Mouse (Mus musculus): ENCODE results near the gene Gm21987. TPM values are rescaled to one million over a fixed set of nuclear protein-coding genes. Genes with fewer than 3 reads are reported as not detected.

The Gm21987 gene
- polyA plus RNA-seq, 1 experiment from 2014 or later = not detected

DNA sequence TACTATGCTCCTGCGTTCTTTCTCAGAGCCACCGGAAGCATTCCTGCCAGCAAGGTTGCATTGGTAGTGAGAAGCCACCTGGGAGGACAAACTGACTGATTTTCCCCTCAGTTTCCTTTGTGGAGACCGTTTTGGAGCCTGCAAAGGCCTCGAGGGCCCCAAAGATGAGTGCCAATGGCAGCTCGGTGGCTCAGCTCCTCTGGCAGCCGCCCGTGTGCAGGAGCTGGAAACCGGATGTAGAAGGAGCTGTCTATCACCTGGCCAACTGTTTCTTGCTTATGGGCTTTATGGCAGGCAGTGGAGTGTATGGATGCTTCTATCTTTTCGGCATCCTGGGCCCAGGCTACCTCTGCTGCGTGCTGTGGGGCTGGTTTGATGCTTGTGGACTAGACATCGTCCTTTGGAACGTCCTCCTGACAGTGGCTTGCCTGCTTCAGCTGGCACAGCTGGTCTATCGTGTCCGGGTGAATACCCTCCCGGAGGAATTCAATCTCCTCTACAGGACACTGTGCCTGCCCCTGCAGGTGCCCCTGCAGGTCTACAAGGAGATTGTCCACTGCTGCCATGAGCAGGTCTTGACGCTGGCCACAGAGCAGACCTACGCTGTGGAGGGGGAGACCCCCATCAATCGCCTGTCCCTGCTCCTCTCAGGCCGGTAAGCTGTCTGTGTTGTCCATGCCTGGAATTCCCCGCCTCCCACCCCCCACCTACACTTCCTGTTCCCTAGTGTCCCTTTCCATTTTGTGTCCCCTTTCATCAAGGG lies 15.8 kb downstream of the Gm21987 start:
- 76% methylated on average over 20 of the region's 20 CpGs for WGBS
- no peak overlapping the region for H3K4me2 ChIP-seq
- H3K9me3 ChIP-seq = no peaks in the 10 kb centered on the region
- peaks cover 9% of the 10 kb centered on the region for H3K4me1 ChIP-seq (replicated peaks)
- no peak overlapping the region for H3K27ac ChIP-seq
- H3K9ac ChIP-seq (replicated peaks) = no peak overlapping the region
- H3K27me3 ChIP-seq = no peaks in the 10 kb centered on the region
- no peaks in the 10 kb centered on the region for H3K36me3 ChIP-seq
- H3K4me3 ChIP-seq (replicated peaks) = no peak overlapping the region
- no peak for ATAC-seq (ENCODE audit: insufficient number of reproducible peaks, insufficient read depth, low FRiP score, low TSS enrichment, low read depth)

GRCm38 (mm10) chr16:38363256-38363595 lies 16.4 kb downstream of the Gm21987 start:
- Histone ChIP-seq H3K36me3 (no peaks in the 10 kb centered on the region), H3K4me3 (replicated peaks) (no peak overlapping the region), H3K4me2 (no peak overlapping the region), H3K27me3 (no peaks in the 10 kb centered on the region), H3K27ac (no peak overlapping the region), H3K9me3 (no peaks in the 10 kb centered on the region), H3K9ac (replicated peaks) (no peak overlapping the region), H3K4me1 (replicated peaks) (peaks cover 10% of the 10 kb centered on the region)
- WGBS = 80% methylated on average over 3 of the region's 3 CpGs
- no peak for ATAC-seq (ENCODE audit: insufficient number of reproducible peaks, insufficient read depth, low FRiP score, low TSS enrichment, low read depth)

DNA sequence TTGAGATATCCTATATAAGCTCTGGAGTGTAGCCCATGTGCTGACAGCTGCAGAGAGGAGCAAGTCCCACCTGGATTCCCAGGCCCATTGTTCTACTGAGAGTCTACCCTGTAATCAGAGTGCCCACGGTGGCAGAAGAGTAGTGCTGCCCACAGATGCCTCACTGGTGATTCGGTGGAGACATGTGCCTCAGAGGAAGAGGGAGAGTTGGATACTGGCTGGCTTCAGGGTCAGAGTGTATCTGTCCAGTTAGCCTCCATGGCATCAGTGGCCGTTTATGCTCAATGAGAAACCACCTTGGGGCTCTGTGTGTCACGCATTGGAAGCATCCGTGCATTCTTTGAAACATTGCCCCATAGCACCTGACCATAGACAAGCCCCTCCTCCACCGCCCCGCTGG lies 16.8 kb downstream of the Gm21987 start:
- H3K36me3 ChIP-seq = no peaks in the 10 kb centered on the region
- H3K4me3 ChIP-seq (replicated peaks) = no peak overlapping the region
- ATAC-seq (ENCODE audit: insufficient number of reproducible peaks, insufficient read depth, low FRiP score, low TSS enrichment, low read depth) = no peak
- H3K27me3 ChIP-seq = no peaks in the 10 kb centered on the region
- no peak overlapping the region for H3K9ac ChIP-seq (replicated peaks)
- H3K4me2 ChIP-seq = no peak overlapping the region
- H3K4me1 ChIP-seq (replicated peaks) = peaks cover 14% of the 10 kb centered on the region
- no peak overlapping the region for H3K27ac ChIP-seq
- H3K9me3 ChIP-seq = no peaks in the 10 kb centered on the region
- WGBS = 92% methylated on average over 7 of the region's 7 CpGs

DNA sequence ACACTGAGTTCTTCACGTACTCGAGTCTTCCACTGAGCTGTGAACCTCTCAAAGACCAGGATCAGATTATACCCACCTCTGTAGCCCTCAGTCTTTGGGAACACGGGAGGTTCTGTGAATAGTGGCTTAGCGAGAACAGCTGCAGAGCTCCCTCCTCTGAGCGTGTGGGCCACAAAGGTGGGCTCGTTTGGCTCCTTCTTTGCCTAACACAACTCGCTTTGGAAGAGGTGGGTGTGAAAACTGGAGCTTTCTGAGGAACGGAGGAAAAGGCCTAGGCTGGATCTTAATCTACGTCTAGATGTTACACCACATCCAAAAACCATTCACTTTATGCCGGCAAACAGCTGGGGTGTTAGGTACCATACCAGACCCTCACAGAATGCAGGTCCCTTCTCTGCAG lies 18.6 kb downstream of the Gm21987 start:
- no peaks in the 10 kb centered on the region for H3K9me3 ChIP-seq
- no peak overlapping the region for H3K4me3 ChIP-seq (replicated peaks)
- H3K4me2 ChIP-seq = no peak overlapping the region
- ATAC-seq (ENCODE audit: insufficient number of reproducible peaks, insufficient read depth, low FRiP score, low TSS enrichment, low read depth) = no peak
- no peaks in the 10 kb centered on the region for H3K36me3 ChIP-seq
- 82% methylated on average over 10 of the region's 10 CpGs for WGBS
- H3K27ac ChIP-seq = no peak overlapping the region
- no peak overlapping the region for H3K9ac ChIP-seq (replicated peaks)
- peaks cover 20% of the 10 kb centered on the region for H3K4me1 ChIP-seq (replicated peaks)
- no peaks in the 10 kb centered on the region for H3K27me3 ChIP-seq

DNA sequence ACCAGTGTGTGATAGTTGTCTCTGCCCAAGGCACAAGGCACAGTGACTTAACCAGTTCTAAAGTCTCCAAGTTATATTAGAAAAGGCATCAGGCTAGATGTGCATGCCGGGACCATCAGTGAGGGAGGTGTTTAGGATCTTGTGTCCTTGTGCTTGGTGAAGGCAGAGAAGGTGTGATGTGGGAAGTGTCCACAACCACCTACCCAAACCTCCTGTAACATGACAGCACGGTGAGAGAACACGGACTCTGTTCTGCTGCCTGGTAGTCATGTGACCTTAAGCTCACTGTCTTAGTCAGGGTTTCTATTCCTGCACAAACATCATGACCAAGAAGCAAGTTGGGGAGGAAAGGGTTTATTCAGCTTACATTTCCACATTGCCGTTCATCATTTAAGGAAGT lies 19.4 kb downstream of the Gm21987 start:
- H3K27me3 ChIP-seq = no peaks in the 10 kb centered on the region
- no peak for ATAC-seq (ENCODE audit: insufficient number of reproducible peaks, insufficient read depth, low FRiP score, low TSS enrichment, low read depth)
- no peak overlapping the region for H3K4me3 ChIP-seq (replicated peaks)
- H3K36me3 ChIP-seq = no peaks in the 10 kb centered on the region
- H3K9ac ChIP-seq (replicated peaks) = no peak overlapping the region
- WGBS = 80% methylated on average over 4 of the region's 4 CpGs
- H3K27ac ChIP-seq = no peak overlapping the region
- peaks cover 20% of the 10 kb centered on the region for H3K4me1 ChIP-seq (replicated peaks)
- no peaks in the 10 kb centered on the region for H3K9me3 ChIP-seq
- no peak overlapping the region for H3K4me2 ChIP-seq

- ATAC-seq (ENCODE audit: insufficient number of reproducible peaks, insufficient read depth, low FRiP score, low TSS enrichment, low read depth) = no peak
- 36% methylated on average over 10 of the region's 10 CpGs for WGBS
- Histone ChIP-seq H3K27ac (no peak overlapping the region), H3K36me3 (no peaks in the 10 kb centered on the region), H3K9me3 (no peaks in the 10 kb centered on the region), H3K4me2 (no peak overlapping the region), H3K9ac (replicated peaks) (no peak overlapping the region), H3K4me1 (replicated peaks) (peaks cover 10% of the 10 kb centered on the region), H3K4me3 (replicated peaks) (no peak overlapping the region), H3K27me3 (no peaks in the 10 kb centered on the region)
Observed at GRCm38 (mm10) chr16:38368336-38368735, 21.5 kb downstream of the Gm21987 start.

GRCm38 (mm10) chr16:38369000-38369399 lies 22.2 kb downstream of the Gm21987 start:
- H3K4me3 ChIP-seq (replicated peaks) = no peak overlapping the region
- no peaks in the 10 kb centered on the region for H3K27me3 ChIP-seq
- no peaks in the 10 kb centered on the region for H3K36me3 ChIP-seq
- WGBS = 77% methylated on average over 7 of the region's 7 CpGs
- no peaks in the 10 kb centered on the region for H3K9me3 ChIP-seq
- no peak for ATAC-seq (ENCODE audit: insufficient number of reproducible peaks, insufficient read depth, low FRiP score, low TSS enrichment, low read depth)
- H3K4me2 ChIP-seq = no peak overlapping the region
- H3K4me1 ChIP-seq (replicated peaks) = peaks cover 10% of the 10 kb centered on the region
- H3K27ac ChIP-seq = no peak overlapping the region
- no peak overlapping the region for H3K9ac ChIP-seq (replicated peaks)

DNA sequence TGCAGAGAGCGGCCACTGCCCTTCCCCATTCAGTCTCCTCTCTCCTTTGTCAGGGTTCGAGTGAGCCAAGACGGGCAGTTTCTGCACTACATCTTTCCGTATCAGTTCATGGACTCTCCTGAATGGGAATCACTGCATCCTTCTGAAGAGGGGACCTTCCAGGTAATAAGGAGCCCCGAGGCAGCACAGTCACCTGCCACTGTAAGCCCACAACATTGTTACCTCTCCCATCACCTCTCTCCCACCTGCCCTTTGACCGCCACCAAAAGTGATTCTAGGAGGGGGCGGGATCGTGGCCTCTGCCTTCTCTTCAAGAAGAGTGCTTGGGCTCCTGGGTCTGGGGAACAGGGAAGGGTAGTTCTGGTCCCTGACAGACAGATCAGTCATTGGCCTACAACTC lies 22.6 kb downstream of the Gm21987 start:
- WGBS = 89% methylated on average over 8 of the region's 8 CpGs
- Histone ChIP-seq H3K36me3 (no peaks in the 10 kb centered on the region), H3K27me3 (no peaks in the 10 kb centered on the region), H3K9me3 (no peaks in the 10 kb centered on the region), H3K9ac (replicated peaks) (no peak overlapping the region), H3K4me1 (replicated peaks) (peaks cover 10% of the 10 kb centered on the region), H3K4me3 (replicated peaks) (no peak overlapping the region), H3K4me2 (no peak overlapping the region), H3K27ac (no peak overlapping the region)
- ATAC-seq (ENCODE audit: insufficient number of reproducible peaks, insufficient read depth, low FRiP score, low TSS enrichment, low read depth) = no peak

DNA sequence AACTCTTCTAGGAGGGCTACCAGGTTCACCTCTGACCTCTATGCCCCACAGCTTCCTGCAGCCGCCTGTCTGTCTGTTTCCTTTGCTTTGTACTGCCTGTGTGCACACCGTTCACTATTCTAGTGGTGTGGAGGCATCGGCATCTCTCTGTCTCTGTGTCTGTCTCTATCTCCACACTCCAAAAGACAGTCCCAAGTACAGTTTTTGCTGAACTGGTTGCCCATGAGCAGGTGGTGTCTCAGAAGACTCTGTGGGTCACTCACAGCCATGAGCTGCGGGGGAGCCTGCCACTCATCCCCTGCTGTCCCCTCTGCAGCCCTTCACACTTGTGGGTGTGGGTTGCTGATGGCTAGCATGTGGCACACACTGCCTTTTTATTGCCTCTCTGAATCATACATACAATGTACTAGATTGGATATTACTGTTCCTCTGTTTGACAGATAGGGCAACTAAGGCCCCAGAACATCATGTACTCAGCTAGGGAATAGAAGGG lies 23.2 kb downstream of the Gm21987 start:
- Histone ChIP-seq H3K36me3 (no peaks in the 10 kb centered on the region), H3K9me3 (no peaks in the 10 kb centered on the region), H3K4me1 (replicated peaks) (peaks cover 10% of the 10 kb centered on the region), H3K27me3 (no peaks in the 10 kb centered on the region), H3K4me2 (no peak overlapping the region), H3K4me3 (replicated peaks) (no peak overlapping the region), H3K9ac (replicated peaks) (no peak overlapping the region), H3K27ac (no peak overlapping the region)
- ATAC-seq (ENCODE audit: insufficient number of reproducible peaks, insufficient read depth, low FRiP score, low TSS enrichment, low read depth) = no peak
- WGBS = 72% methylated on average over 4 of the region's 4 CpGs

DNA sequence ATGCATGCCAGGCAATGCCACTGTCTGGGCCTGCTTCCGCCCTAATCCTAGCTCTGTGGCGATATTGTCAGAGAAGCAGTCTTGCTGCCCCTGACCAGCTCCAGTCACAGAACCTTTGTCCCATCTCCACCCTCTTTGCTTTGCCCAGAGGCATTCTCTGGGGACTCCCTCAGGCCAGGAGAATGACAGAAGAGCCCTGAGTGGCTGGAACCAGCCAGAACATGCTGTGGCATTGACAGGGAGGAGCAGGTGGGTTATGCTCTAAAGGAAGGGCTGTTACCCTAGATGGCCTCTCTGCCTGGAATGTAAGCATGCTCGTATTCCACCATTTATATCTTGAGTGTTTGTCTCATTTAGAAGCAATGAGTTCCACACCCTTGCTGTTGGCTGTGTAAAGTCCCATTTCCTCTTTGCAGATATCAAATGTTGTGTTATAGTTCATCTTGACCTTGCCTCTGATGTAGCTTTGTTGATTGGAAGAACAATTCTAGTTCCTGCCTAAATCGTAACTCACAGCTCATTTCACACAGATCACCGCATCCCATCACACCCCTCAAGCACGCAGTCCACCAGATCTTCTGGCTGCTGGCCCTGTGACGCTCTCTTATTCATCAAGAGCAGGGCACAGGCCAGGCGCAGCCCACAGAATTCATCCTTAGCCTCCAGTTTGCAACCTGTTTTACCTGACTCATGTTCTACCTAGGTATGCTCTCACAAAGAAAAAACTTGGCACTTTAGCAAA lies 24.0 kb downstream of the Gm21987 start:
- WGBS = 80% methylated on average over 8 of the region's 8 CpGs
- no peaks in the 10 kb centered on the region for H3K36me3 ChIP-seq
- peaks cover 10% of the 10 kb centered on the region for H3K4me1 ChIP-seq (replicated peaks)
- H3K27ac ChIP-seq = peak overlapping the region; percentile 4; the same call in 1 of the 2 replicates
- no peak overlapping the region for H3K4me2 ChIP-seq
- no peaks in the 10 kb centered on the region for H3K9me3 ChIP-seq
- H3K27me3 ChIP-seq = no peaks in the 10 kb centered on the region
- no peak for ATAC-seq (ENCODE audit: insufficient number of reproducible peaks, insufficient read depth, low FRiP score, low TSS enrichment, low read depth)
- H3K9ac ChIP-seq (replicated peaks) = no peak overlapping the region
- H3K4me3 ChIP-seq (replicated peaks) = no peak overlapping the region

DNA sequence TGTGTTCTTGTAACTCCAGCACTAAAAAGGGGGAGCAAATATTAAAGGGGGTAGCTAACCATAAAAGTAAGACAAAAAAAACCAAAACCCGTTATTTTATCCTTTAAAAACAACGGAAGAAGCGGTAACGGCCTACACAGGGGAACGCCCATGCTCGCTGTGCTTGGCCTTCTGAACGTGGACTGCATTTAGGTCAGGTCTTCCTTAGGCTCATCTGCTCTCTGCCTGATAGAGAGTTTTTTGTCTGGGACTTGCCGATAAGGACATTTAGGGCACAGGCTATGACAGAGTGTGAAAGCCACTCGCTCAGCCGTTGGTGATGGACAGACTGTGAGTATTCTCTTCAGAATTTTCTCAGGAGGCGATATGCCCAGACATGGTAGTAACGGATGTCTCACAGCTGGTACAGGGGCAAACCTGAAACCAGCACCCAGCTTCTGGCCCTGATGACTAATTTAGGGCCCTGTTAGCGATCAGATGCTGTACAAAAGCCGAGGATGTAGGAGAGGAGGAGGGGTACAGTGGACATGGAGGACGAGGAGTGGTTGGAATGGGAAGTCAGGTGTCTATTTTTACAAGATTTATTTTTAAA lies 25.0 kb downstream of the Gm21987 start:
- ATAC-seq (ENCODE audit: insufficient number of reproducible peaks, insufficient read depth, low FRiP score, low TSS enrichment, low read depth) = no peak
- no peaks in the 10 kb centered on the region for H3K36me3 ChIP-seq
- H3K9ac ChIP-seq (replicated peaks) = 0 out of 2 replicates have a peak overlapping the region, but pooled peaks have one; percentile 1
- peaks cover 17% of the 10 kb centered on the region for H3K4me1 ChIP-seq (replicated peaks)
- H3K4me3 ChIP-seq (replicated peaks) = no peak overlapping the region
- WGBS = 88% methylated on average over 15 of the region's 15 CpGs
- H3K27ac ChIP-seq = no peak overlapping the region
- H3K9me3 ChIP-seq = no peaks in the 10 kb centered on the region
- no peak overlapping the region for H3K4me2 ChIP-seq
- no peaks in the 10 kb centered on the region for H3K27me3 ChIP-seq

Measured in limb, embryonic 12.5 days (tissue).